Mouse (Mus musculus) forebrain, embryonic 11.5 days (tissue): Measurements from ENCODE around the gene Ift52. TPM values are rescaled to one million over a fixed set of nuclear protein-coding genes. Genes with fewer than 3 reads are reported as not detected.
"Not testable (repeated sequence)": the region's sequence is repeated elsewhere in the genome, so short reads cannot be mapped to it uniquely, and the experiment has no call there.

Experiments used
- ATAC-seq: fragments of 200-750 bp; cut with Nextera tagmentation; replicated peaks from 2 replicates; pipeline ENCODE4 v1.8.0; 2017; ENCODE audit warnings: moderate TSS enrichment; ENCODE audit not compliant: low FRiP score
- DNase-seq: peaks from one replicate; pipeline ENCODE4 v3.0.0-alpha.2; 2017; ENCODE audit warnings: low spot score
- H3K27ac ChIP-seq: fragments of 300-500 bp; sonication (generic); 2 replicates; pipeline ENCODE4 v1.5.1; 2014; ENCODE audit warnings: low read depth, low read length
- H3K27me3 ChIP-seq: fragments of 300-500 bp; sonication (generic); 2 replicates; pipeline ENCODE4 v1.6.1; 2014; ENCODE audit warnings: mild to moderate bottlenecking, low read length, mixed read lengths; ENCODE audit not compliant: control insufficient read depth, insufficient read depth
- H3K36me3 ChIP-seq: fragments of 300-500 bp; sonication (generic); 2 replicates; pipeline ENCODE4 v1.6.1; 2014; ENCODE audit warnings: mild to moderate bottlenecking, low read length, moderate library complexity, mixed read lengths; ENCODE audit not compliant: control insufficient read depth, insufficient read depth
- H3K4me1 ChIP-seq: fragments of 300-500 bp; sonication (generic); replicated peaks from 2 replicates; pipeline ENCODE4 v1.6.1; 2014; ENCODE audit warnings: low read length, mixed read lengths; ENCODE audit not compliant: control insufficient read depth, insufficient read depth
- H3K4me2 ChIP-seq: fragments of 300-500 bp; sonication (generic); 2 replicates; pipeline ENCODE4 v1.6.1; 2014; ENCODE audit warnings: low read depth, mild to moderate bottlenecking, low read length, moderate library complexity, mixed read lengths; ENCODE audit not compliant: severe bottlenecking
- H3K4me3 ChIP-seq: fragments of 300-500 bp; sonication (generic); 2 replicates; pipeline ENCODE4 v1.5.1; 2014; ENCODE audit warnings: low read depth, low read length
- H3K9ac ChIP-seq: fragments of 300-500 bp; sonication (generic); 2 replicates; pipeline ENCODE4 v1.6.1; 2014; ENCODE audit warnings: low read length
- H3K9me3 ChIP-seq: fragments of 300-500 bp; sonication (generic); 2 replicates; pipeline ENCODE4 v1.6.1; 2016; ENCODE audit warnings: low read length, mixed read lengths; ENCODE audit not compliant: control insufficient read depth
- WGBS: fragments of 180-500 bp; shearing (Covaris S2); extraction: QIAGEN DNeasy Blood & Tissue Kit; methylation state at CpG from one replicate; pipeline ENCODE4 v1.1.7; 2014; 5-methylcytosine and 5-hydroxymethylcytosine counted together
- polyA plus RNA-seq: library from polyadenylated mRNA; unstranded; fragments of >200 nt; fragmentation: Nextera tagmentation; extraction: Ambion mirVana; gene quantifications from 2 replicates; pipeline ENCODE4 v1.2.1, GENCODE M21; 2014

Gene Ift52
- polyA plus RNA-seq, 1 experiment from 2014 or later, result 58.7 TPM

GRCm38 (mm10) chr2:163049116-163049515 lies 32.0 kb downstream of the Ift52 start:
- Histone ChIP-seq H3K27ac (no peak overlapping the region), H3K4me1 (no peaks in the 10 kb centered on the region; the same call in 1 of the 2 replicates), H3K4me2 (no peak overlapping the region), H3K4me3 (no peak overlapping the region), H3K36me3 (0 out of 2 replicates have a peak, but pooled peaks cover 2% of the 10 kb centered on the region), H3K9me3 (no peaks in the 10 kb centered on the region), H3K27me3 (no peaks in the 10 kb centered on the region), H3K9ac (no peak overlapping the region)
- WGBS, result 96% methylated on average over 2 of the region's 2 CpGs
- DNase-seq, result no peak
- ATAC-seq, result no peak

GRCm38 (mm10) chr2:163051691-163052090 lies 34.5 kb downstream of the Ift52 start:
- H3K36me3 ChIP-seq, result 0 out of 2 replicates have a peak, but pooled peaks cover 2% of the 10 kb centered on the region
- DNase-seq (no peak), ATAC-seq (no peak)
- no peaks in the 10 kb centered on the region for H3K27me3 ChIP-seq
- H3K4me2 ChIP-seq, result no peak overlapping the region
- WGBS, result 63% methylated on average over 1 of the region's 1 CpGs
- no peak overlapping the region for H3K4me3 ChIP-seq
- H3K9ac ChIP-seq, result no peak overlapping the region
- H3K27ac ChIP-seq, result no peak overlapping the region
- H3K9me3 ChIP-seq, result no peaks in the 10 kb centered on the region
- peaks cover 11% of the 10 kb centered on the region for H3K4me1 ChIP-seq

- Histone ChIP-seq H3K27ac (no peak overlapping the region), H3K4me2 (no peak overlapping the region), H3K9ac (no peak overlapping the region), H3K4me3 (no peak overlapping the region), H3K9me3 (no peaks in the 10 kb centered on the region), H3K27me3 (no peaks in the 10 kb centered on the region), H3K36me3 (0 out of 2 replicates have a peak, but pooled peaks cover under 1% of the 10 kb centered on the region), H3K4me1 (peaks cover 11% of the 10 kb centered on the region)
- 40% methylated on average over 4 of the region's 4 CpGs for WGBS
- no peak for DNase-seq
- no peak for ATAC-seq
Observed at GRCm38 (mm10) chr2:163052101-163052500, 34.9 kb downstream of the Ift52 start.

GRCm38 (mm10) chr2:163052826-163053225 lies 35.7 kb downstream of the Ift52 start:
- Histone ChIP-seq H3K4me2 (no peak overlapping the region), H3K4me1 (peaks cover 11% of the 10 kb centered on the region), H3K27me3 (no peaks in the 10 kb centered on the region), H3K4me3 (no peak overlapping the region), H3K9me3 (no peaks in the 10 kb centered on the region), H3K9ac (no peak overlapping the region), H3K36me3 (no peaks in the 10 kb centered on the region), H3K27ac (no peak overlapping the region)
- WGBS, result 64% methylated on average over 4 of the region's 4 CpGs
- DNase-seq, result no peak
- ATAC-seq, result no peak

DNA sequence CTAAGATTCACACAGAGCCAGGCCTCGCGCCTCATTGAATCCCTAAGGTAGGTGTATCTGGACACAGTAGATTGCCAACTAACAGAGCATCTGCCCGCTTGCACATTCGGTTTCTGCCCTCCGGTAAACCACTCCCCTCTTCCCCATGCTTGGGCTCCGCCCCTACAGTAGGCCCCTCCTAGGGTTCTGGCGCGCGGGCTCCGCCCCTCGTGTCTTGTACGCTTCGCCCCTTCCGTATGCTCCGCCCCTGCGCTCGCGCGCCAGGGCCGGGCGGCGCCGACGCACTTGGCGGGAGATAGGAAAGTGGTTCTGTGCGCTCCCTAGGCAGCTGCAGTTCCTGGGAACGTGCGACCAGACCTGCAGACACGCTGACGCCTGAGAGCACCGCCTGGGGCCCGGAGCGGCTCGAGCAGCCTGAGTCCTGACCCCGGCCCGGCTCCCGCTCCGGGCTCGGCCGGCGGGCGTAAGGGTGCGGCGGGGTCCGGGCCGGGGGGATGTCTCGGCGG lies 37.2 kb downstream of the Ift52 start, which contains the start of gene Mybl2:
TSS of gene Mybl2 (plus strand) at position 353 of the 506 bp plus-strand sequence.
- H3K27ac ChIP-seq, result peak within 1 kb of the TSS; percentile 66
- H3K27me3 ChIP-seq, result no peaks in the 10 kb centered on the region
- peak within 1 kb of the TSS; percentile 95 for H3K4me2 ChIP-seq
- no peaks in the 10 kb centered on the region for H3K9me3 ChIP-seq
- no peaks in the 10 kb centered on the region for H3K36me3 ChIP-seq
- H3K4me1 ChIP-seq, result peaks cover 11% of the 10 kb centered on the region
- peak within 1 kb of the TSS; percentile 73 for H3K4me3 ChIP-seq
- H3K9ac ChIP-seq, result peak within 1 kb of the TSS; percentile 84
- under 1% methylated on average over 48 of the region's 48 CpGs for WGBS
- DNase-seq (peak; percentile 96), ATAC-seq (peak; percentile 100)

DNA sequence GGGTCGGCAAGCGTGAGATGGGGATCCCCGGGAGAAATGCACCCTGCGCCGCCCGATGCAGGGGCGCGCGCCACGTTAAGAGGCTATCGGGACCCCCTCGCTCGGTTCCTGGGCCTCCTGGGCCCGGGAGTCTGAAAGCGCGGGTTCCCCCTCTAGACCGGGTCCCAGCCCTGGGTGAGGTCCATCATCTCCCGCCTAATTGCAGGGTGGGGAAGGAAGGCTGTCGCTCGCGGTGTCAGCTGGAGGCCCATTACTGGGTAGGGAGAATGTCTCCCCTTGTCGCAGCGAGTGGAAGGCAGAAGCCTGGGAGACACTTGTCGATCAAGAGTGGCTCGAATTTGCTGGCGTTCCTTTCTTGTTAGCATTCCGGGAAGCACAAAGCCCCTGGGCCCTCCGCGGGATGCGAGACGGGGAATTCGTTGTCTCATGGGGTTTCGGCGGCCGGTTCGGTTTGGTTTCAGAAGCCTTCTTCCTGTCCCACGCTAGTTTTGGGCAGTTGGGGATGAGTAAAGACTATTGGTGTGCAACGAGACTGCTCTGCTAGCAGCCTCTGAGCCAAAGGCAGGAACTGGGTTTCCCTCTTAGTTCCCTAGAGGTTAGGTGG lies 37.8 kb downstream of the Ift52 start:
- under 1% methylated on average over 36 of the region's 38 CpGs for WGBS

GRCm38 (mm10) chr2:163055715-163056114 lies 38.6 kb downstream of the Ift52 start:
- peak overlapping the region; percentile 84 for H3K9ac ChIP-seq
- H3K4me2 ChIP-seq, result peak overlapping the region; percentile 95
- H3K27me3 ChIP-seq, result no peaks in the 10 kb centered on the region
- H3K27ac ChIP-seq, result no peak overlapping the region
- H3K9me3 ChIP-seq, result no peaks in the 10 kb centered on the region
- peak overlapping the region; percentile 73 for H3K4me3 ChIP-seq
- no peaks in the 10 kb centered on the region for H3K36me3 ChIP-seq
- DNase-seq, result peak; percentile 54
- WGBS, result 25% methylated on average over 5 of the region's 5 CpGs
- ATAC-seq, result no peak
- H3K4me1 ChIP-seq, result peaks cover 11% of the 10 kb centered on the region

More for the DNA sequence above, 37.8 kb downstream of the Ift52 start:
- peak overlapping the region; percentile 84 for H3K9ac ChIP-seq
- peak overlapping the region; percentile 66 for H3K27ac ChIP-seq
- no peaks in the 10 kb centered on the region for H3K36me3 ChIP-seq
- H3K4me2 ChIP-seq, result peak overlapping the region; percentile 95
- DNase-seq (peak; percentile 74), ATAC-seq (peak; percentile 13; the same call in 1 of the 2 replicates)
- no peaks in the 10 kb centered on the region for H3K9me3 ChIP-seq
- H3K4me1 ChIP-seq, result peaks cover 11% of the 10 kb centered on the region
- no peaks in the 10 kb centered on the region for H3K27me3 ChIP-seq
- peak overlapping the region; percentile 73 for H3K4me3 ChIP-seq

GRCm38 (mm10) chr2:163056584-163056983 lies 39.4 kb downstream of the Ift52 start:
- Histone ChIP-seq H3K9me3 (no peaks in the 10 kb centered on the region), H3K4me3 (no peak overlapping the region)

DNA sequence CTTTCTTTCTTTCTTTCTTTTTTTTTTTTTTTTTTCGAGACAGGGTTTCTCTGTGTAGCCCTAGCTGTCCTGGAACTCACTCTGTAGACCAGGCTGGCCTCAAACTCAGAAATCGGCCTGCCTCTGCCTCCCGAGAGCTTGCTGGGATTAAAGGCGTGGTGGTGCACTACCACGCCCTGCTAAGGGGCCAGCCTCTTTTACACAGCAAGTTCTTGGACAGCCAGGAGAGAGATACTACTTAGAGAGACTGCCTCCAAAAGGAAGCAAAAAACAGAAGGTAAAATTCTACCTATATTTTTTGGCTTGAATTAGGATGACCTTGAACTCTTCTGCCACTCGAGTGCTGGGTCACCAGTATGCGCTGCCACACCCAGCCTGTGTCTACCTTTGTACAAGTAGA lies 41.8 kb downstream of the Ift52 start:
- not testable (repeated sequence) for H3K4me2 ChIP-seq, H3K9ac ChIP-seq, ATAC-seq, H3K27ac ChIP-seq, H3K27me3 ChIP-seq, H3K4me3 ChIP-seq, DNase-seq, H3K36me3 ChIP-seq, H3K9me3 ChIP-seq
- 93% methylated on average over 6 of the region's 7 CpGs for WGBS
- H3K4me1 ChIP-seq, result peaks cover 11% of the 10 kb centered on the region

More at GRCm38 (mm10) chr2:163056584-163056983, 39.4 kb downstream of the Ift52 start:
- no peak for DNase-seq
- H3K36me3 ChIP-seq, result no peaks in the 10 kb centered on the region
- H3K27me3 ChIP-seq, result no peaks in the 10 kb centered on the region
- no peak overlapping the region for H3K9ac ChIP-seq
- WGBS, result 91% methylated on average over 9 of the region's 9 CpGs
- H3K4me2 ChIP-seq, result no peak overlapping the region
- H3K27ac ChIP-seq, result no peak overlapping the region
- ATAC-seq, result no peak
- peaks cover 11% of the 10 kb centered on the region for H3K4me1 ChIP-seq
